Mouse (Mus musculus): ENCODE measurements around the gene Hk2. TPM values are rescaled to one million over a fixed set of nuclear protein-coding genes. Genes with fewer than 3 reads are reported as not detected.

The Hk2 gene
- polyA plus RNA-seq, 1 experiment from 2014 or later: 4.8 TPM

Other genes with a start within 250 kb of the Hk2 start
- gene Pole4, start 69.1 kb downstream of the Hk2 start, polyA plus RNA-seq (2015; fragmentation: Nextera tagmentation; extraction: Ambion mirVana): 57.4 and 60.4 TPM in 2 replicates
- gene Sema4f, start 165.3 kb upstream of the Hk2 start, polyA plus RNA-seq (2015; fragmentation: Nextera tagmentation; extraction: Ambion mirVana): 8.8 and 14.3 TPM in 2 replicates
- gene M1ap, start 172.4 kb upstream of the Hk2 start, polyA plus RNA-seq (2015; fragmentation: Nextera tagmentation; extraction: Ambion mirVana): 1.8 and 2.5 TPM in 2 replicates

Measured in lung, postnatal 0 days (tissue).